Mouse (Mus musculus): ENCODE measurements around the gene Oas1e. TPM values are rescaled to one million over a fixed set of nuclear protein-coding genes. Genes with fewer than 3 reads are reported as not detected.
"Not testable (repeated sequence)": the region's sequence is repeated elsewhere in the genome, so short reads cannot be mapped to it uniquely, and the experiment has no call there.

Oas1e gene
- polyA plus RNA-seq (2012; ENCODE audit: insufficient read depth, insufficient read length, low replicate concordance, missing spikeins): not detected in 2 replicates

DNA sequence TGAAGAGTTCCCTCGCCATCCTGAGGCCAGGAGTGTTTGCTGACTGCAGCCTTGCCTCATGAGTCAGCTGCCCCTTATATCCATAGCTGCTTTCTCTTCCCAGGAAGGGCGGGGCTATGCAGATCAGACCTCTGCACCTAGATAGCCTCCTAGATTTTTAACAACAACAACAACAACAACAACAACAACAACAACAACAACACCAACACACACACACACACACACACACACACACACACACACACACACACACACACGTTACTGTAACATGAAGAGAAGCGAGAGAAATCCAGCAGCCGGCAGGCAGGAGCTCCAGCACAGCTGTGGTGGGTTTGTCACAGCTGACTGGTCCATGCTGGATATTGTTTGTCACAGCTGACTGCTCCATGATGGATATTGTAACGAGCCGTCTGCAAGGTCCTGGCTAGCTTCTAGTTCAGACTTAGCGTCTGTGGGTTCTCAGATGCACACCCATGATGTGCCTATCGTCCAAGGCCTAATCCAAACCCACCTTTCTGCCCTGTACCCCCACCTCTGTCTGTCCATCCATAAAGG lies at the start of gene Oas1e:
Gene Oas1e (minus strand): TSS at position 51 of the 555 bp plus-strand sequence.
- not testable (repeated sequence) for H3K4me3 ChIP-seq (ENCODE audit: insufficient read depth, low read depth, low read length); H3K4me1 ChIP-seq (ENCODE audit: control insufficient read depth, insufficient read depth, low read length); H3K27ac ChIP-seq (ENCODE audit: insufficient read depth, low read depth, low read length)
- WGBS: 59% methylated on average over 9 of the region's 9 CpGs

DNA sequence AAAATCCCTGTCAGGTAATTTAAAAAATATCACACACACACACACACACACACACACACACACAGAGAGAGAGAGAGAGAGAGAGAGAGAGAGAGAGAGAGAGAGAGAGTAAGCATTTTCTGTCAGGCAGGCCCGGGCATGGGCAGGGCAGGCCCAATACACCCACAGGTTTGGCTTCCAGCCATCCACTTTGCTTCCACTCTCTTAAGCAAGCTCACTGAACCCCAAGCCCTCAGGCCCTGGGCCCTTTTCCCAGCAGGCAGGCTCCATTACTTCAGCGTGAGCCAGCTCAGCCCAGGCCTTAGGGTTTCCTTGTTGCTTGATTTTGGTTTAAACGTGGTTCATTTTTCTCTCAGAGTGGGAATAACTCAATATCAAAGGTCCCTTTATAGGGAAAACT lies 49.4 kb upstream of the Oas1e start:
- Histone ChIP-seq H3K4me3 (ENCODE audit: insufficient read depth, low read depth, low read length) (no peak overlapping the region), H3K4me1 (ENCODE audit: control insufficient read depth, insufficient read depth, low read length) (no peaks in the 10 kb centered on the region), H3K27ac (ENCODE audit: insufficient read depth, low read depth, low read length) (no peak overlapping the region)
- no peak for TF ChIP-seq POLR2A (IDR thresholded peaks at IDR 0.05; ENCODE audit: insufficient read depth, low read depth, low read length)
- TF ChIP-seq CTCF (IDR thresholded peaks at IDR 0.05; ENCODE audit: insufficient read depth, low read depth, low read length): no peak
- 61% methylated on average over 3 of the region's 3 CpGs for WGBS

DNA sequence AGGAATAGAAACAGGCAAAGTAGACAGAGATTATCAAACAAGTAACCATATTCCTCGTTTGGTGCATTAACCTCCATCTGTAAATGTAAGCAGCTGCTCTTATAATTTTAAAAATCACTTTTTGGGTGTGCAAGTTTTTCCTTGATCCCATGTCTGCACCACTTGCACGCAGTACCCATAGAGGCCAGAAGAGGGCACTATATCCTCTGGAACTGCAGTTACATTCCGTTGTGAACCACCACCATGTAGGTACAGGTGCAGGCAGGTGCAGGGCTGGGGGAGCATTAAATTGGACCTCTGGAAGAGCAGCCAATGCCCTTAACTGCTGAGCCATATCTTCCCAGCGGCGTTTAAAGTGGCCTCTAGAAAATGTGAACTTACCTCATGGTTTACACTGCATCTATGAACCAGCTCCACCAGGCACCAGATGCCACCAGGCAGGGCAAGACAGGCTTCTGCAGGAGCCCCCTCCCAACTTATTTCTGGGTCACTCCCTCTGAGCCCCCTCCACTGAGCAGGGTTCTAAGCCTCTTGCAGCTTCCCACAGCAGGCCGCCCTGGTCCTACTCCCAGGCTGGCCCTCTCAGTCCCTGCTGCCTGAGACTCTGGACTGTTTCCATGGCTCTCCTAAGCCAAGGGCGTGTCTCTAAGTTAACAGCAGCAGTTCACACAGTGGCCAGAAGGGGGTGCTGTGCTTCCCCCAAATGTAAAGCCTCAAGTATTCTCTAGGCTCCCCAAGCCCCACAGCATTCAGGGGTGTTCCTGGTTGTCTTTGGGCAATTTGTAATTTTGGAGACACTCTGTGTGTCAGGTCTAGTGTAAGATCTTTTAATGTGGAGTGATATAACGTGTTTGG lies 41.6 kb upstream of the Oas1e start:
- 15% methylated on average over 8 of the region's 8 CpGs for WGBS
- H3K4me3 ChIP-seq (ENCODE audit: insufficient read depth, low read depth, low read length): no peak overlapping the region
- TF ChIP-seq POLR2A (IDR thresholded peaks at IDR 0.05; ENCODE audit: insufficient read depth, low read depth, low read length): no peak
- 0 out of 2 replicates have a peak, but pooled peaks have one; percentile 13 for TF ChIP-seq CTCF (IDR thresholded peaks at IDR 0.05; ENCODE audit: insufficient read depth, low read depth, low read length)
- no peak overlapping the region for H3K27ac ChIP-seq (ENCODE audit: insufficient read depth, low read depth, low read length)
- H3K4me1 ChIP-seq (ENCODE audit: control insufficient read depth, insufficient read depth, low read length): no peaks in the 10 kb centered on the region

- Histone ChIP-seq H3K27ac (ENCODE audit: insufficient read depth, low read depth, low read length) (no peak overlapping the region), H3K4me3 (ENCODE audit: insufficient read depth, low read depth, low read length) (no peak overlapping the region), H3K4me1 (ENCODE audit: control insufficient read depth, insufficient read depth, low read length) (no peaks in the 10 kb centered on the region)
- TF ChIP-seq CTCF (IDR thresholded peaks at IDR 0.05; ENCODE audit: insufficient read depth, low read depth, low read length) (no peak), POLR2A (IDR thresholded peaks at IDR 0.05; ENCODE audit: insufficient read depth, low read depth, low read length) (no peak)
- WGBS: 28% methylated on average over 17 of the region's 17 CpGs
Observed at GRCm38 (mm10) chr5:120833335-120834280, 38.3 kb upstream of the Oas1e start.

- H3K4me1 ChIP-seq (ENCODE audit: control insufficient read depth, insufficient read depth, low read length): no peaks in the 10 kb centered on the region
- WGBS: 81% methylated on average over 4 of the region's 4 CpGs
- no peak for TF ChIP-seq POLR2A (IDR thresholded peaks at IDR 0.05; ENCODE audit: insufficient read depth, low read depth, low read length)
- no peak overlapping the region for H3K4me3 ChIP-seq (ENCODE audit: insufficient read depth, low read depth, low read length)
- H3K27ac ChIP-seq (ENCODE audit: insufficient read depth, low read depth, low read length): no peak overlapping the region
Observed at GRCm38 (mm10) chr5:120831031-120831430, 35.7 kb upstream of the Oas1e start.

- TF ChIP-seq CTCF (IDR thresholded peaks at IDR 0.05; ENCODE audit: insufficient read depth, low read depth, low read length) (no peak), POLR2A (IDR thresholded peaks at IDR 0.05; ENCODE audit: insufficient read depth, low read depth, low read length) (no peak)
- Histone ChIP-seq H3K27ac (ENCODE audit: insufficient read depth, low read depth, low read length) (no peak overlapping the region), H3K4me3 (ENCODE audit: insufficient read depth, low read depth, low read length) (no peak overlapping the region), H3K4me1 (ENCODE audit: control insufficient read depth, insufficient read depth, low read length) (no peaks in the 10 kb centered on the region)
Observed at GRCm38 (mm10) chr5:120818999-120819398, 23.7 kb upstream of the Oas1e start.

DNA sequence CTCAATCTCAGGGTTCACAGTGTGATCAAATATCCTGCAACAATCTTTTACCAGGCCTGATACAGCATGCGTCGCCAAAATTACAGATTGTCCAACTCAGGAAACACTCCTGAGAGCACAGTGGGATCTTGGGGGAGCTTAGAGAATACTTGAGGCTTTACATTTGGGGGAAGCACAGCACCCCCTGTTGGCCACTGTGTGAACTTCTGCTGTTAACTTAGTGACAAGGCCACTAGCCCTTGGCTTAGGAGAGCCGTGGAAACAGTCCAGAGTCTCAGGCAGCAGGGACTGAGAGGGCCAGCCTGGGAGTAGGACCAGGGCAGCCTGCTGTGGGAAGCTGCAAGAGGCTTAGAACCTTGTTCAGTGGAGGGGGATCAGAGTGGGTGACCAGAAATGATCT lies 20.6 kb upstream of the Oas1e start:
- Histone ChIP-seq H3K4me1 (ENCODE audit: control insufficient read depth, insufficient read depth, low read length) (peaks cover 4% of the 10 kb centered on the region; the same call in 1 of the 2 replicates), H3K27ac (ENCODE audit: insufficient read depth, low read depth, low read length) (no peak overlapping the region), H3K4me3 (ENCODE audit: insufficient read depth, low read depth, low read length) (no peak overlapping the region)
- 71% methylated on average over 3 of the region's 3 CpGs for WGBS
- no peak for TF ChIP-seq POLR2A (IDR thresholded peaks at IDR 0.05; ENCODE audit: insufficient read depth, low read depth, low read length)
- TF ChIP-seq CTCF (IDR thresholded peaks at IDR 0.05; ENCODE audit: insufficient read depth, low read depth, low read length): peak; percentile 17; the same call in 1 of the 2 replicates

DNA sequence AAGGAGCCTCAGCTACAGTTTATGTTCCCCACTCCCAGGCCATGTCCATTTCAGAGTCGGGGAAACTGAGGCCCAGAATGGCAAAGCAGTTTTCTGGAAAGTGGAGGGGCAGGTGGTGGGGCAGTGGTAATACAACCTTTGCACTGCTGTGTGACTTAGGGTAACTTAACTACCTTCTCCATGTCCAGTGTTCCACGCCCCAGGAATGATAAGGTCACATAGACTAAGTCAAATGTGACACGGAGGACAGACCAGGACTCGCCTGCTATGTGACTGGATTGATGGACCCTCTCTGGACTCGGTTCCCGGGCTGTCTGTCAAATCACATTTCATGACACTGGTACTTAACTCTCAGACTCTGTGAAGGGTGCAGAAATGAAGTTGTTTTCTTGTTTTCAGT lies 17.7 kb upstream of the Oas1e start:
- 80% methylated on average over 6 of the region's 6 CpGs for WGBS
- H3K4me1 ChIP-seq (ENCODE audit: control insufficient read depth, insufficient read depth, low read length): peaks cover 4% of the 10 kb centered on the region; the same call in 1 of the 2 replicates
- H3K4me3 ChIP-seq (ENCODE audit: insufficient read depth, low read depth, low read length): peak overlapping the region; percentile 49
- no peak overlapping the region for H3K27ac ChIP-seq (ENCODE audit: insufficient read depth, low read depth, low read length)
- TF ChIP-seq POLR2A (IDR thresholded peaks at IDR 0.05; ENCODE audit: insufficient read depth, low read depth, low read length) (no peak), CTCF (IDR thresholded peaks at IDR 0.05; ENCODE audit: insufficient read depth, low read depth, low read length) (no peak)

All from olfactory bulb, adult 2 months (tissue).